Mouse (Mus musculus) lung, adult 2 months (tissue): ENCODE results near the gene Dpep1. TPM values are rescaled to one million over a fixed set of nuclear protein-coding genes. Genes with fewer than 3 reads are reported as not detected.

Experiments used
- DNase-seq: peaks from one replicate; pipeline ENCODE4 v3.0.0; 2022
- H3K4me1 ChIP-seq: fragments of 200-500 bp; 2 replicates; pipeline ENCODE4 v1.6.1; 2011; ENCODE audit warnings: low read length; ENCODE audit not compliant: control insufficient read depth, insufficient read depth
- H3K4me3 ChIP-seq: fragments of 200-500 bp; replicated peaks from 2 replicates; pipeline ENCODE3; 2011; ENCODE audit warnings: low read depth, mild to moderate bottlenecking, control low read depth, low read length; ENCODE audit errors: extremely low read depth
- CTCF ChIP-seq: fragments of 200-500 bp; IDR thresholded peaks from 2 replicates; pipeline ENCODE4 v1.5.1; 2011; ENCODE audit warnings: mild to moderate bottlenecking, low read length, control low read depth; ENCODE audit not compliant: insufficient read depth
- POLR2A ChIP-seq: fragments of 200-500 bp; IDR thresholded peaks from 2 replicates; pipeline ENCODE4 v1.6.1; 2011; ENCODE audit warnings: low read depth, mild to moderate bottlenecking, control low read depth, low read length, borderline replicate concordance; ENCODE audit errors: extremely low read depth
- WGBS: fragments of 180-500 bp; shearing (Covaris S2); methylation state at CpG from one replicate; pipeline ENCODE4 v1.1.7; 2018; 5-methylcytosine and 5-hydroxymethylcytosine counted together
- polyA plus RNA-seq: library from polyadenylated mRNA; depleted of rRNA; stranded (reverse); fragments of >200 nt; gene quantifications from 2 replicates; pipeline ENCODE4 v1.2.3, GENCODE M21; 2012; rRNA removed

Gene Dpep1
- polyA plus RNA-seq, 1 experiment, result 267 TPM

- TF ChIP-seq POLR2A (no peak), CTCF (no peak)
Measured at GRCm38 (mm10) chr8:123244382-123244781, 58.3 kb downstream of the Dpep1 start.

GRCm38 (mm10) chr8:123245543-123245942 is 59.5 kb downstream of the Dpep1 start:
- DNase-seq, result no peak
- TF ChIP-seq POLR2A (no peak), CTCF (no peak)
- H3K4me3 ChIP-seq, result no peak overlapping the region
- WGBS, result 89% methylated on average over 12 of the region's 12 CpGs
- H3K4me1 ChIP-seq, result no peaks in the 10 kb centered on the region

More at GRCm38 (mm10) chr8:123244382-123244781, 58.3 kb downstream of the Dpep1 start:
- no peaks in the 10 kb centered on the region for H3K4me1 ChIP-seq
- DNase-seq, result no peak
- 83% methylated on average over 4 of the region's 4 CpGs for WGBS
- H3K4me3 ChIP-seq, result no peak overlapping the region

- TF ChIP-seq POLR2A (no peak), CTCF (no peak)
- H3K4me3 ChIP-seq, result no peak overlapping the region
- H3K4me1 ChIP-seq, result peaks cover 2% of the 10 kb centered on the region; the same call in 1 of the 2 replicates
- 94% methylated on average over 6 of the region's 6 CpGs for WGBS
- no peak for DNase-seq
Measured at GRCm38 (mm10) chr8:123247748-123248147, 61.7 kb downstream of the Dpep1 start.

GRCm38 (mm10) chr8:123248596-123248995 is 62.6 kb downstream of the Dpep1 start:
- peaks cover 5% of the 10 kb centered on the region; the same call in 1 of the 2 replicates for H3K4me1 ChIP-seq
- no peak for TF ChIP-seq POLR2A
- TF ChIP-seq CTCF, result no peak
- H3K4me3 ChIP-seq, result no peak overlapping the region
- WGBS, result 83% methylated on average over 8 of the region's 8 CpGs
- no peak for DNase-seq

- TF ChIP-seq CTCF (no peak), POLR2A (no peak)
- DNase-seq, result no peak
Measured at GRCm38 (mm10) chr8:123250940-123251339, 64.9 kb downstream of the Dpep1 start.

More at GRCm38 (mm10) chr8:123250940-123251339, 64.9 kb downstream of the Dpep1 start:
- Histone ChIP-seq H3K4me3 (no peak overlapping the region), H3K4me1 (peaks cover 10% of the 10 kb centered on the region)
- WGBS, result 95% methylated on average over 5 of the region's 5 CpGs

Other genes with a start within 250 kb of the Dpep1 start
- 48.7 and 67.5 TPM in 2 replicates for gene Ankrd11, start 144.0 kb upstream of the Dpep1 start, polyA plus RNA-seq
- gene Spg7, start 123.3 kb upstream of the Dpep1 start, polyA plus RNA-seq, result 71.1 and 85.5 TPM in 2 replicates
- 1,500 and 2,209 TPM in 2 replicates for gene Rpl13, start 83.9 kb upstream of the Dpep1 start, polyA plus RNA-seq
- 1.3 and 1.7 TPM in 2 replicates for gene Cpne7, start 68.9 kb upstream of the Dpep1 start, polyA plus RNA-seq
- gene Sult5a1, start 27.9 kb upstream of the Dpep1 start, polyA plus RNA-seq, result 35.3 and 45.2 TPM in 2 replicates
- 73.2 and 99.8 TPM in 2 replicates for gene Chmp1a, start 26.5 kb downstream of the Dpep1 start, polyA plus RNA-seq
- gene Spata33, start 26.6 kb downstream of the Dpep1 start, polyA plus RNA-seq, result 2.8 and 3.1 TPM in 2 replicates
- 48.5 and 60.3 TPM in 2 replicates for gene Cdk10, start 38.6 kb downstream of the Dpep1 start, polyA plus RNA-seq
- 8.3 and 9.6 TPM in 2 replicates for gene Spata2l, start 50.0 kb downstream of the Dpep1 start, polyA plus RNA-seq
- gene Zfp276, start 68.0 kb downstream of the Dpep1 start, polyA plus RNA-seq, result 34.1 and 37.8 TPM in 2 replicates
- 83.9 and 94.4 TPM in 2 replicates for gene Vps9d1, start 68.1 kb downstream of the Dpep1 start, polyA plus RNA-seq
- gene Fanca, start 132.3 kb downstream of the Dpep1 start, polyA plus RNA-seq, result 17.8 and 21.8 TPM in 2 replicates
- gene Spire2, start 146.5 kb downstream of the Dpep1 start, polyA plus RNA-seq, result 5.2 TPM in 2 replicates
- 150 and 188 TPM in 2 replicates for gene Tcf25, start 187.5 kb downstream of the Dpep1 start, polyA plus RNA-seq
- not detected in 2 replicates for gene Mc1r, start 220.9 kb downstream of the Dpep1 start, polyA plus RNA-seq
- 1.2 and 1.4 TPM in 2 replicates for gene Tubb3, start 225.2 kb downstream of the Dpep1 start, polyA plus RNA-seq
- 23.0 and 30.9 TPM in 2 replicates for gene Def8, start 237.3 kb downstream of the Dpep1 start, polyA plus RNA-seq